Mouse (Mus musculus) lung, postnatal 0 days (tissue): Measurements from ENCODE around the gene Prkg1. TPM values are rescaled to one million over a fixed set of nuclear protein-coding genes. Genes with fewer than 3 reads are reported as not detected.

Source experiments
- ATAC-seq: fragments of 200-750 bp; cut with Nextera tagmentation; 2 replicates; pipeline ENCODE4 v1.8.0; 2017; ENCODE audit warnings: moderate library complexity
- DNase-seq: peaks from one replicate; pipeline ENCODE4 v3.0.0-alpha.2; 2016; ENCODE audit warnings: low spot score
- H3K27ac ChIP-seq: fragments of 300-500 bp; sonication (generic); 2 replicates; pipeline ENCODE4 v1.5.1; 2014; ENCODE audit warnings: antibody characterized with exemption, mild to moderate bottlenecking, low read length, mixed read lengths
- H3K27me3 ChIP-seq: fragments of 300-500 bp; sonication (generic); replicated peaks from 2 replicates; pipeline ENCODE4 v1.6.1; 2014; ENCODE audit warnings: low read length, mixed read lengths; ENCODE audit not compliant: insufficient read depth
- H3K36me3 ChIP-seq: fragments of 300-500 bp; sonication (generic); 2 replicates; pipeline ENCODE4 v1.6.1; 2014; ENCODE audit warnings: low read length, mixed read lengths; ENCODE audit not compliant: insufficient read depth
- H3K4me1 ChIP-seq: fragments of 300-500 bp; sonication (generic); 2 replicates; pipeline ENCODE4 v1.6.1; 2014; ENCODE audit warnings: antibody characterized with exemption, low read depth, low read length, mixed read lengths; ENCODE audit not compliant: insufficient read depth
- H3K4me2 ChIP-seq: fragments of 300-500 bp; sonication (generic); replicated peaks from 2 replicates; pipeline ENCODE4 v1.6.1; 2014; ENCODE audit warnings: low read depth, mild to moderate bottlenecking, low read length, moderate library complexity, mixed read lengths
- H3K4me3 ChIP-seq: fragments of 300-500 bp; sonication (generic); 2 replicates; pipeline ENCODE4 v1.5.1; 2014; ENCODE audit warnings: low read depth, low read length
- H3K9ac ChIP-seq: fragments of 300-500 bp; sonication (generic); replicated peaks from 2 replicates; pipeline ENCODE4 v1.6.1; 2014; ENCODE audit warnings: low read depth, mild to moderate bottlenecking
- H3K9me3 ChIP-seq: fragments of 300-500 bp; sonication (generic); 2 replicates; pipeline ENCODE4 v1.6.1; 2016; ENCODE audit warnings: low read length, mixed read lengths
- CTCF ChIP-seq: IDR thresholded peaks from 2 replicates; pipeline ENCODE4 v1.5.1; 2016; ENCODE audit warnings: antibody characterized with exemption, mild to moderate bottlenecking
- EP300 ChIP-seq: IDR thresholded peaks from 2 replicates; pipeline ENCODE4 v1.6.1; 2016; ENCODE audit warnings: antibody characterized with exemption, mild to moderate bottlenecking, control low read depth
- WGBS: fragments of 180-500 bp; shearing (Covaris S2); extraction: QIAGEN DNeasy Blood & Tissue Kit; methylation state at CpG from one replicate; pipeline ENCODE4 v1.1.7; 2014; 5-methylcytosine and 5-hydroxymethylcytosine counted together
- polyA plus RNA-seq: library from polyadenylated mRNA; unstranded; fragments of >200 nt; fragmentation: Nextera tagmentation; extraction: Ambion mirVana; gene quantifications from 2 replicates; pipeline ENCODE4 v1.2.1, GENCODE M21; 2015

The Prkg1 gene
- polyA plus RNA-seq, 1 experiment from 2014 or later, result 4.8 TPM

- no peaks in the 10 kb centered on the region for H3K4me1 ChIP-seq
- H3K9ac ChIP-seq, result no peak overlapping the region
- no peaks in the 10 kb centered on the region for H3K9me3 ChIP-seq
- no peak overlapping the region for H3K4me2 ChIP-seq
- H3K27me3 ChIP-seq, result no peaks in the 10 kb centered on the region
- DNase-seq (no peak), ATAC-seq (no peak)
- H3K36me3 ChIP-seq, result no peaks in the 10 kb centered on the region
- H3K27ac ChIP-seq, result no peak overlapping the region
- H3K4me3 ChIP-seq, result no peak overlapping the region
- 78% methylated on average over 5 of the region's 5 CpGs for WGBS
- no peak for TF ChIP-seq EP300
- TF ChIP-seq CTCF, result no peak
Measured at GRCm38 (mm10) chr19:30806265-30806664, 958.6 kb downstream of the Prkg1 start.

- no peaks in the 10 kb centered on the region for H3K36me3 ChIP-seq
- no peak for TF ChIP-seq CTCF
- no peak for TF ChIP-seq EP300
- H3K4me3 ChIP-seq, result no peak overlapping the region
- H3K4me2 ChIP-seq, result no peak overlapping the region
- H3K9me3 ChIP-seq, result no peaks in the 10 kb centered on the region
- DNase-seq, result no peak
- ATAC-seq, result no peak
- H3K27ac ChIP-seq, result no peak overlapping the region
- H3K27me3 ChIP-seq, result no peaks in the 10 kb centered on the region
- H3K9ac ChIP-seq, result no peak overlapping the region
- no peaks in the 10 kb centered on the region for H3K4me1 ChIP-seq
- 70% methylated on average over 2 of the region's 2 CpGs for WGBS
Measured at GRCm38 (mm10) chr19:30780803-30781202, 984.0 kb downstream of the Prkg1 start.

GRCm38 (mm10) chr19:30768316-30768715, 996.5 kb downstream of the Prkg1 start:
- no peaks in the 10 kb centered on the region for H3K27me3 ChIP-seq
- H3K4me3 ChIP-seq, result no peak overlapping the region
- H3K9ac ChIP-seq, result no peak overlapping the region
- no peaks in the 10 kb centered on the region for H3K9me3 ChIP-seq
- no peak for TF ChIP-seq EP300
- TF ChIP-seq CTCF, result no peak
- DNase-seq (no peak), ATAC-seq (no peak)
- H3K4me2 ChIP-seq, result no peak overlapping the region
- no peaks in the 10 kb centered on the region for H3K36me3 ChIP-seq
- no peak overlapping the region for H3K27ac ChIP-seq
- 50% methylated on average over 1 of the region's 1 CpGs for WGBS
- no peaks in the 10 kb centered on the region for H3K4me1 ChIP-seq

GRCm38 (mm10) chr19:30744426-30744825, 1020.4 kb downstream of the Prkg1 start:
- Histone ChIP-seq H3K9ac (no peak overlapping the region), H3K4me3 (no peak overlapping the region), H3K36me3 (no peaks in the 10 kb centered on the region), H3K4me1 (no peaks in the 10 kb centered on the region), H3K4me2 (no peak overlapping the region), H3K9me3 (no peaks in the 10 kb centered on the region), H3K27me3 (no peaks in the 10 kb centered on the region), H3K27ac (no peak overlapping the region)
- no peak for TF ChIP-seq EP300
- no peak for TF ChIP-seq CTCF
- ATAC-seq, result no peak
- DNase-seq, result no peak

DNA sequence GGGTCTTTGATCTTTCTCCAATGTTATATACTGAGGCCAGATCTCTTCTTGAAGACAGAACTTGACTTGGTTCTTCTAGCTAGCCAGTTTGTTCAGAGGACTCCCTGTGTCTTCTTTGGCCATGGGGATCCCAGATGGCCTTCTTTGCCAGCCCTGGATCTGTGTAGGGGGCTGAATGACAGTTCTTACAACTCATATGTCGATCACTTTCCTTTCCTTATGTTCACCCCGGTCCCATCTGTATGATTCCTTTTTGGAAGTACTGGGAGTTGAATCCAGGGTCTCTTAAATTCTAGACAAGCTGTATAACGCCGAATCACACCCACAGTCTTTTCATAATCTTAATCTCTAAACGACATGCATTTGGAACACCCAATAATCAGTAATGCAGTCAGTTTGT, 1065.7 kb downstream of the Prkg1 start:
- no peak for DNase-seq
- no peak overlapping the region for H3K4me3 ChIP-seq
- H3K27me3 ChIP-seq, result no peaks in the 10 kb centered on the region
- no peak for TF ChIP-seq EP300
- TF ChIP-seq CTCF, result no peak
- no peak overlapping the region for H3K27ac ChIP-seq
- H3K4me1 ChIP-seq, result no peaks in the 10 kb centered on the region
- H3K9ac ChIP-seq, result no peak overlapping the region
- H3K36me3 ChIP-seq, result no peaks in the 10 kb centered on the region
- H3K9me3 ChIP-seq, result no peaks in the 10 kb centered on the region
- no peak overlapping the region for H3K4me2 ChIP-seq
- WGBS, result 82% methylated on average over 5 of the region's 5 CpGs
- no peak for ATAC-seq

DNA sequence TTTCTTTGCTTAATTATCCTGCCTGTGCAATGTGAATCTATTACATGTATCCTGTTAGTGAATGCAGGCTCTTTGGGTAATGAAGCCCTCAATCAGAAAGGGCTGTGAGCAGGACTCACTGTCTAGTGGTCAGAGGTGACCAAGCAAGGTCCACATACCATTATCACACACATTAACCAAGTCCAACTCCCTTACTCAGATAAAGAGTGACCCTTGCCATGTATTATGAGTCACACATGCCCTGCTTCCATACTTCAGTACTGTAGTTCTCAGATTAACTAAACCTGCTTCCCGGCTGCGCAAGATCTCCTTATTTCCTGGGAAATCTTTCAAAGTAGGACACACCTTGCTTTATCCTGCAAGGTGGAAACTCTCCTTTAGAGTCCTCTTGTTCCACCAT, 1073.6 kb downstream of the Prkg1 start:
- Histone ChIP-seq H3K4me1 (no peaks in the 10 kb centered on the region), H3K4me3 (no peak overlapping the region), H3K9ac (no peak overlapping the region), H3K4me2 (no peak overlapping the region), H3K9me3 (no peaks in the 10 kb centered on the region), H3K27me3 (no peaks in the 10 kb centered on the region), H3K36me3 (no peaks in the 10 kb centered on the region), H3K27ac (no peak overlapping the region)
- no peak for TF ChIP-seq EP300
- TF ChIP-seq CTCF, result no peak
- ATAC-seq (no peak), DNase-seq (no peak)
- WGBS, result 90% methylated on average over 2 of the region's 2 CpGs

GRCm38 (mm10) chr19:30690691-30691090, 1074.1 kb downstream of the Prkg1 start:
- 70% methylated on average over 6 of the region's 6 CpGs for WGBS
- no peaks in the 10 kb centered on the region for H3K9me3 ChIP-seq
- no peak for TF ChIP-seq EP300
- no peak for TF ChIP-seq CTCF
- H3K4me2 ChIP-seq, result no peak overlapping the region
- no peak overlapping the region for H3K9ac ChIP-seq
- H3K36me3 ChIP-seq, result no peaks in the 10 kb centered on the region
- ATAC-seq, result no peak
- H3K4me1 ChIP-seq, result no peaks in the 10 kb centered on the region
- no peak for DNase-seq
- no peak overlapping the region for H3K27ac ChIP-seq
- no peak overlapping the region for H3K4me3 ChIP-seq
- no peaks in the 10 kb centered on the region for H3K27me3 ChIP-seq
